Mouse (Mus musculus) cerebellum, adult 2 months (tissue): ENCODE results near the gene Fam155a. TPM values are rescaled to one million over a fixed set of nuclear protein-coding genes. Genes with fewer than 3 reads are reported as not detected.

Source experiments
- DNase-seq, 2 experiments: peaks; one replicate each; pipeline ENCODE4 v3.0.0; 2021
- H3K27ac ChIP-seq: fragments of 200-500 bp; 2 replicates; pipeline ENCODE4 v1.5.1; 2012; ENCODE audit warnings: low read length, control low read depth, inconsistent platforms; ENCODE audit not compliant: insufficient read depth
- H3K27me3 ChIP-seq: fragments of 200-500 bp; 2 replicates; pipeline ENCODE4 v1.6.1; 2012; ENCODE audit warnings: inconsistent platforms, mild to moderate bottlenecking, low read length, moderate library complexity; ENCODE audit not compliant: control insufficient read depth, insufficient read depth
- H3K4me1 ChIP-seq: fragments of 200-500 bp; 2 replicates; pipeline ENCODE4 v1.6.1; 2011; ENCODE audit warnings: low read length; ENCODE audit not compliant: control insufficient read depth, insufficient read depth
- H3K4me3 ChIP-seq: fragments of 200-500 bp; replicated peaks from 2 replicates; pipeline ENCODE3; 2011; ENCODE audit warnings: mild to moderate bottlenecking, low read depth, low read length, control low read depth; ENCODE audit not compliant: insufficient read depth
- CTCF ChIP-seq: fragments of 200-500 bp; IDR thresholded peaks from 2 replicates; pipeline ENCODE4 v1.5.1; 2011; ENCODE audit warnings: low read depth, mild to moderate bottlenecking, control low read depth, low read length, moderate library complexity, borderline replicate concordance; ENCODE audit not compliant: insufficient read depth
- POLR2A ChIP-seq: fragments of 200-500 bp; IDR thresholded peaks from 2 replicates; pipeline ENCODE4 v1.6.1; 2011; ENCODE audit warnings: low read length, control low read depth, borderline replicate concordance; ENCODE audit not compliant: insufficient read depth
- WGBS: fragments of 180-500 bp; shearing (Covaris S2); methylation state at CpG from one replicate; pipeline ENCODE4 v1.1.7; 2018; 5-methylcytosine and 5-hydroxymethylcytosine counted together
- polyA plus RNA-seq: library from polyadenylated mRNA; depleted of rRNA; stranded (reverse); fragments of >200 nt; gene quantifications from 2 replicates; pipeline ENCODE4 v1.2.3, GENCODE M21; 2012

Gene Fam155a
- polyA plus RNA-seq, 1 experiment: 58.5 TPM

- Histone ChIP-seq H3K4me3 (no peak overlapping the region), H3K27me3 (no peaks in the 10 kb centered on the region), H3K27ac (no peak overlapping the region), H3K4me1 (no peaks in the 10 kb centered on the region; the same call in 1 of the 2 replicates)
- DNase-seq: no peak
- TF ChIP-seq POLR2A (no peak), CTCF (no peak)
- 95% methylated on average over 6 of the region's 6 CpGs for WGBS
Measured at GRCm38 (mm10) chr8:9795724-9796123, 24.8 kb upstream of the Fam155a start.

- no peak for TF ChIP-seq POLR2A
- TF ChIP-seq CTCF: no peak
- 70% methylated on average over 9 of the region's 9 CpGs for WGBS
- no peaks in the 10 kb centered on the region for H3K27me3 ChIP-seq
- H3K4me3 ChIP-seq: no peak overlapping the region
- no peak for DNase-seq
- no peaks in the 10 kb centered on the region; the same call in 1 of the 2 replicates for H3K4me1 ChIP-seq
- no peak overlapping the region for H3K27ac ChIP-seq
Measured at GRCm38 (mm10) chr8:9793351-9793750, 22.4 kb upstream of the Fam155a start.

- no peak for DNase-seq
- Histone ChIP-seq H3K27me3 (no peaks in the 10 kb centered on the region), H3K4me3 (no peak overlapping the region), H3K4me1 (no peaks in the 10 kb centered on the region), H3K27ac (no peak overlapping the region)
- WGBS: 67% methylated on average over 10 of the region's 10 CpGs
- TF ChIP-seq POLR2A (no peak), CTCF (no peak)
Measured at GRCm38 (mm10) chr8:9780332-9780731, 9.4 kb upstream of the Fam155a start.

- no peaks in the 10 kb centered on the region for H3K27me3 ChIP-seq
- TF ChIP-seq POLR2A (no peak), CTCF (0 out of 2 replicates have a peak, but pooled peaks have one; percentile 4)
- H3K4me1 ChIP-seq: no peaks in the 10 kb centered on the region
- no peak for DNase-seq
- H3K27ac ChIP-seq: no peak overlapping the region
- WGBS: 48% methylated on average over 8 of the region's 8 CpGs
- no peak overlapping the region for H3K4me3 ChIP-seq
Measured at GRCm38 (mm10) chr8:9778148-9778547, 7.2 kb upstream of the Fam155a start.

- H3K27ac ChIP-seq: no peak overlapping the region
- H3K4me1 ChIP-seq: no peaks in the 10 kb centered on the region
- no peak overlapping the region for H3K4me3 ChIP-seq
- no peak for TF ChIP-seq CTCF
- no peak for TF ChIP-seq POLR2A
- 83% methylated on average over 10 of the region's 10 CpGs for WGBS
- DNase-seq: no peak
- H3K27me3 ChIP-seq: no peaks in the 10 kb centered on the region
Measured at GRCm38 (mm10) chr8:9776818-9777217, 5.9 kb upstream of the Fam155a start.

- TF ChIP-seq POLR2A (no peak), CTCF (peak; percentile 66)
- 3% methylated on average over 6 of the region's 6 CpGs for WGBS
- no peaks in the 10 kb centered on the region for H3K4me1 ChIP-seq
- H3K4me3 ChIP-seq: peak overlapping the region; percentile 93
- H3K27me3 ChIP-seq: no peaks in the 10 kb centered on the region
- DNase-seq: peak; percentile 51 to 57
- no peak overlapping the region for H3K27ac ChIP-seq
Measured at GRCm38 (mm10) chr8:9772519-9772840, 1.5 kb upstream of the Fam155a start.

- 1% methylated on average over 52 of the region's 55 CpGs for WGBS
- 0 out of 2 replicates have a peak, but pooled peaks have one; percentile 5 for TF ChIP-seq POLR2A
- TF ChIP-seq CTCF: no peak
- Histone ChIP-seq H3K4me1 (no peaks in the 10 kb centered on the region), H3K4me3 (peak overlapping the region; percentile 93), H3K27ac (peak overlapping the region; percentile 75), H3K27me3 (no peaks in the 10 kb centered on the region)
- DNase-seq: peak; percentile 67 to 78
Measured at GRCm38 (mm10) chr8:9771606-9772518, 901 bp upstream of the Fam155a start.

- DNase-seq: peak; percentile 63 to 75
- 2% methylated on average over 41 of the region's 48 CpGs for WGBS
- H3K4me3 ChIP-seq: peak overlapping the region; percentile 93
- H3K27me3 ChIP-seq: no peaks in the 10 kb centered on the region
- peak overlapping the region; percentile 75 for H3K27ac ChIP-seq
- H3K4me1 ChIP-seq: no peaks in the 10 kb centered on the region
- TF ChIP-seq POLR2A (no peak), CTCF (no peak)
Measured at GRCm38 (mm10) chr8:9770261-9770998, 531 bp downstream of the Fam155a start.
